Mouse (Mus musculus) frontal cortex, adult 2 months (tissue): ENCODE data around the gene Prrt4. TPM values are rescaled to one million over a fixed set of nuclear protein-coding genes. Genes with fewer than 3 reads are reported as not detected.
"Not testable (repeated sequence)": the region's sequence is repeated elsewhere in the genome, so short reads cannot be mapped to it uniquely, and the experiment has no call there.

Experiments used
- DNase-seq, 2 experiments: peaks; one replicate each; pipeline ENCODE4 v3.0.0; 2022; ENCODE audit warnings: low spot score in 1 of 2; ENCODE audit errors: extremely low spot score in 1 of 2
- polyA plus RNA-seq: library from polyadenylated mRNA; depleted of rRNA; stranded (reverse); fragments of >200 nt; gene quantifications from 2 replicates; pipeline ENCODE4 v1.2.3, GENCODE M21; 2012; rRNA removed

The Prrt4 gene
- polyA plus RNA-seq = 3.7 and 4.3 TPM in 2 replicates

- peak in 1 of 2 experiments; percentile 64 for DNase-seq
Measured at GRCm38 (mm10) chr6:29178888-29179658, at the start of gene Prrt4. TSS of gene Prrt4 (minus strand) at chr6:29179584.

- not testable (repeated sequence) for DNase-seq
Measured at GRCm38 (mm10) chr6:29217717-29218116, 38.3 kb upstream of the Prrt4 start.

GRCm38 (mm10) chr6:29215881-29216501 lies 36.6 kb upstream of the Prrt4 start, which contains the start of gene Impdh1:
TSS of gene Impdh1 (minus strand) at chr6:29216364.
- DNase-seq = peak in 1 of 2 experiments; percentile 57

GRCm38 (mm10) chr6:29215181-29215580 lies 35.8 kb upstream of the Prrt4 start:
- DNase-seq = no peak

GRCm38 (mm10) chr6:29214776-29215175 lies 35.4 kb upstream of the Prrt4 start:
- DNase-seq = no peak

- DNase-seq = no peak
Measured at GRCm38 (mm10) chr6:29214245-29214644, 34.9 kb upstream of the Prrt4 start.

GRCm38 (mm10) chr6:29213436-29213835 lies 34.1 kb upstream of the Prrt4 start:
- no peak for DNase-seq

- DNase-seq = peak in 1 of 2 experiments; percentile 71
Measured at GRCm38 (mm10) chr6:29211806-29212492, 32.6 kb upstream of the Prrt4 start.

GRCm38 (mm10) chr6:29211146-29211545 lies 31.8 kb upstream of the Prrt4 start:
- DNase-seq = no peak

- no peak for DNase-seq
Measured at GRCm38 (mm10) chr6:29210231-29210936, 31.0 kb upstream of the Prrt4 start.

GRCm38 (mm10) chr6:29208178-29208577 lies 28.8 kb upstream of the Prrt4 start:
- DNase-seq = no peak

- no peak for DNase-seq
Measured at GRCm38 (mm10) chr6:29207017-29207416, 27.6 kb upstream of the Prrt4 start.

GRCm38 (mm10) chr6:29206006-29206405 lies 26.6 kb upstream of the Prrt4 start:
- no peak for DNase-seq

GRCm38 (mm10) chr6:29204932-29205614 lies 25.7 kb upstream of the Prrt4 start:
- peak in 1 of 2 experiments; percentile 64 for DNase-seq

- no peak for DNase-seq
Measured at GRCm38 (mm10) chr6:29203861-29204585, 24.6 kb upstream of the Prrt4 start.

GRCm38 (mm10) chr6:29203096-29203495 lies 23.7 kb upstream of the Prrt4 start:
- no peak for DNase-seq

- DNase-seq = no peak
Measured at GRCm38 (mm10) chr6:29201988-29202387, 22.6 kb upstream of the Prrt4 start.

- no peak for DNase-seq
Measured at GRCm38 (mm10) chr6:29201341-29201740, 22.0 kb upstream of the Prrt4 start.

GRCm38 (mm10) chr6:29200496-29200895 lies 21.1 kb upstream of the Prrt4 start:
- no peak for DNase-seq
